Mouse (Mus musculus) midbrain, embryonic 13.5 days (tissue): ENCODE data around the gene Nr1h4. TPM values are rescaled to one million over a fixed set of nuclear protein-coding genes. Genes with fewer than 3 reads are reported as not detected.

Experiments used
- ATAC-seq: fragments of 200-750 bp; cut with Nextera tagmentation; 2 replicates; pipeline ENCODE4 v1.8.0; 2017; ENCODE audit warnings: mild to moderate bottlenecking, moderate TSS enrichment, moderate library complexity
- H3K27ac ChIP-seq: fragments of 300-500 bp; sonication (generic); 2 replicates; pipeline ENCODE4 v1.5.1; 2015; ENCODE audit warnings: inconsistent platforms, mild to moderate bottlenecking, moderate library complexity
- H3K27me3 ChIP-seq: fragments of 300-500 bp; sonication (generic); 2 replicates; pipeline ENCODE4 v1.6.1; 2015; ENCODE audit warnings: mild to moderate bottlenecking, inconsistent platforms
- H3K36me3 ChIP-seq: fragments of 300-500 bp; sonication (generic); 2 replicates; pipeline ENCODE4 v1.6.1; 2015; ENCODE audit warnings: mild to moderate bottlenecking, inconsistent platforms
- H3K4me1 ChIP-seq: fragments of 300-500 bp; sonication (generic); replicated peaks from 2 replicates; pipeline ENCODE4 v1.6.1; 2015; ENCODE audit warnings: inconsistent platforms
- H3K4me2 ChIP-seq: fragments of 300-500 bp; sonication (generic); replicated peaks from 2 replicates; pipeline ENCODE4 v1.6.1; 2015; ENCODE audit warnings: moderate library complexity, mild to moderate bottlenecking, inconsistent platforms
- H3K4me3 ChIP-seq: fragments of 300-500 bp; sonication (generic); replicated peaks from 2 replicates; pipeline ENCODE4 v1.5.1; 2015; ENCODE audit warnings: mild to moderate bottlenecking, inconsistent platforms
- H3K9ac ChIP-seq: fragments of 300-500 bp; sonication (generic); replicated peaks from 2 replicates; pipeline ENCODE4 v1.6.1; 2015; ENCODE audit warnings: mild to moderate bottlenecking, inconsistent platforms
- H3K9me3 ChIP-seq: fragments of 300-500 bp; sonication (generic); 2 replicates; pipeline ENCODE4 v1.6.1; 2016; ENCODE audit warnings: mild to moderate bottlenecking, inconsistent platforms
- WGBS: fragments of 180-500 bp; shearing (Covaris S2); methylation state at CpG from one replicate; pipeline ENCODE4 v1.1.7; 2015; 5-methylcytosine and 5-hydroxymethylcytosine counted together
- polyA plus RNA-seq: library from polyadenylated mRNA; unstranded; fragments of >200 nt; fragmentation: Nextera tagmentation; extraction: Ambion mirVana; gene quantifications from 2 replicates; pipeline ENCODE4 v1.2.1, GENCODE M21; 2015

Gene Nr1h4
- polyA plus RNA-seq, 1 experiment from 2014 or later = not detected

DNA sequence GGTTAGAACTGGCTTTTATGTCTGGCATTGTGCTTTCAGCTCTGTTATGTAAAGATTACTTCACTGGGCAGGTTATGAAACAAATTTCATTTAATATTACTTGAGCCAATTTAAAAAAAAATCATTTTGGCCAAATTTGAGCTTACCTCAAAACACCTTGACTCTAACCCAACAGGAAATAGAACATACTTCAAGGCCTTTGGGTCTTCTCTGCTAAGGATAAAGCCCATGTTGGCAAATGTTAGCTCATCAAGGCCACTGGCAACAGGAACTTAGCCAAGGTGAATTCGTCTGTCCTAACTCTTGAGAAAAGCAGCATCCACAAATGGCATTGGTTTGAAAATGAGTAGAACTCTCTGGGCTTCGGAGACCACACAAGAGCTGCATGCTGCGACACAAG, 43.1 kb downstream of the Nr1h4 start:
- no peak for ATAC-seq
- Histone ChIP-seq H3K36me3 (no peaks in the 10 kb centered on the region), H3K9ac (no peak overlapping the region), H3K9me3 (no peaks in the 10 kb centered on the region), H3K4me2 (no peak overlapping the region), H3K4me1 (peaks cover 10% of the 10 kb centered on the region; the same call in 1 of the 2 replicates), H3K27ac (no peak overlapping the region), H3K4me3 (no peak overlapping the region), H3K27me3 (peaks cover 13% of the 10 kb centered on the region; the same call in 1 of the 2 replicates)
- 88% methylated on average over 3 of the region's 3 CpGs for WGBS

GRCm38 (mm10) chr10:89489459-89489858, 43.9 kb downstream of the Nr1h4 start:
- Histone ChIP-seq H3K36me3 (no peaks in the 10 kb centered on the region), H3K9me3 (no peaks in the 10 kb centered on the region), H3K27ac (no peak overlapping the region), H3K9ac (no peak overlapping the region), H3K4me1 (peaks cover 10% of the 10 kb centered on the region; the same call in 1 of the 2 replicates), H3K4me3 (no peak overlapping the region), H3K4me2 (no peak overlapping the region), H3K27me3 (peaks cover 8% of the 10 kb centered on the region; the same call in 1 of the 2 replicates)
- WGBS = 88% methylated on average over 4 of the region's 4 CpGs
- no peak for ATAC-seq

DNA sequence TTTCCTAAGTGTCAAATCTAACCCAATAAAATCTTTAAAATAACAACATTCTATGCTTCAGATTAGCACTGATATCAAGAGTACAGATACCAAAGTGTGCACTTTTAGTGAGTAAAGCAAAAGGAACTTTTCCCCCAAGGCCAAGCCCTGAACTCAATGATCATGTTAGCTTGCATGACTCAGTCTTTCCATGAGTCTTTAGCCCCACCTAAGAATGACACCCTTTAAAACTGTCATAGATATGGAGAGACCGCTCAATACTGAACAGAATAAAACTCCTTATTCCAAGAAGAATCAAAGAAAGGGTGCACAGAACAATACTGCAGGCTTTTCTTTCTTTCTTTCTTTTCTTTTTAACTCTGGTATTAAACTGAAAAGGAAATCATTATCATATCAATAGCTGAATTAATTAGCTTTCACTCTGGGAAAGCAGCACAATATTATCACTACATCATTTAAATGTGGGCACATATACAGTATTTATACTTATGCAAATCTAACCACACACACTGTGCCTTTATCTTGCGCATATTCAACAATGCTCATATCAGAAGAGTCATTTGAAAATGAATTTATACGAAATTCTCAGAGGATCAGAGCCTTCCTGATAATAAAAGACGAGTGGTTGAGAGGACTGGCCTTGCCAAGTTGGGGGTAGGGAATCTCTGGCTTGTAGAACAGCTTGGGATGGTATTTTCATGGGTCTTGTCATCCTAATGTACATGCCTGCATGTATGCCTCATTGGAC, 46.2 kb downstream of the Nr1h4 start:
- H3K4me1 ChIP-seq = peaks cover 14% of the 10 kb centered on the region
- no peak overlapping the region for H3K27ac ChIP-seq
- WGBS = 14% methylated on average over 4 of the region's 4 CpGs
- H3K27me3 ChIP-seq = peaks cover 2% of the 10 kb centered on the region; the same call in 1 of the 2 replicates
- no peak overlapping the region for H3K4me2 ChIP-seq
- H3K4me3 ChIP-seq = no peak overlapping the region
- no peaks in the 10 kb centered on the region for H3K9me3 ChIP-seq
- ATAC-seq = peak; percentile 71
- no peak overlapping the region for H3K9ac ChIP-seq
- H3K36me3 ChIP-seq = no peaks in the 10 kb centered on the region

DNA sequence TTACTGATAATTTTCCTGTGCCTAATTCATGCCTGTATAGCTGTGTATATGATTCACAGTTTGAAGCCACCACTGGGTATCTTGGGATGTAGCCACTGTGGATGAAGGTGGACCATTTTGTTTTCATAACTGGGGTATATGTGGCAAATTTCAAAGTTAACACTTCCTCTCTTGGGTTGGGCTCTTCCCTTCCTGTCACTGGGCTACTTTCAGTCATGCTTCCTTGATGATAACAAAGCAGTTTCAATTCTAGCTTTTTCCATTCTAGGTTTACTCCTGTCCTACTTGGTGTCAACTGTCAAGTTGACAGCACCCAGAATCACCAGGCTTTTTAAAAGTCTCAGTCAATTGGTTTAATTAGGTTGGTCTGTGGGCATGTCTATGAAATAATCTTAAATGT, 48.5 kb downstream of the Nr1h4 start:
- H3K27ac ChIP-seq = no peak overlapping the region
- H3K9me3 ChIP-seq = no peaks in the 10 kb centered on the region
- H3K36me3 ChIP-seq = no peaks in the 10 kb centered on the region
- H3K9ac ChIP-seq = no peak overlapping the region
- H3K4me3 ChIP-seq = no peak overlapping the region
- peaks cover 16% of the 10 kb centered on the region for H3K4me1 ChIP-seq
- H3K4me2 ChIP-seq = no peak overlapping the region
- peaks cover 2% of the 10 kb centered on the region; the same call in 1 of the 2 replicates for H3K27me3 ChIP-seq
- no peak for ATAC-seq

GRCm38 (mm10) chr10:89483812-89484602, 49.4 kb downstream of the Nr1h4 start:
- no peaks in the 10 kb centered on the region for H3K9me3 ChIP-seq
- H3K27ac ChIP-seq = no peak overlapping the region
- no peaks in the 10 kb centered on the region for H3K27me3 ChIP-seq
- 91% methylated on average over 18 of the region's 18 CpGs for WGBS
- no peak overlapping the region for H3K4me3 ChIP-seq
- H3K4me2 ChIP-seq = no peak overlapping the region
- no peak for ATAC-seq
- H3K36me3 ChIP-seq = no peaks in the 10 kb centered on the region
- H3K4me1 ChIP-seq = peaks cover 16% of the 10 kb centered on the region
- H3K9ac ChIP-seq = no peak overlapping the region

DNA sequence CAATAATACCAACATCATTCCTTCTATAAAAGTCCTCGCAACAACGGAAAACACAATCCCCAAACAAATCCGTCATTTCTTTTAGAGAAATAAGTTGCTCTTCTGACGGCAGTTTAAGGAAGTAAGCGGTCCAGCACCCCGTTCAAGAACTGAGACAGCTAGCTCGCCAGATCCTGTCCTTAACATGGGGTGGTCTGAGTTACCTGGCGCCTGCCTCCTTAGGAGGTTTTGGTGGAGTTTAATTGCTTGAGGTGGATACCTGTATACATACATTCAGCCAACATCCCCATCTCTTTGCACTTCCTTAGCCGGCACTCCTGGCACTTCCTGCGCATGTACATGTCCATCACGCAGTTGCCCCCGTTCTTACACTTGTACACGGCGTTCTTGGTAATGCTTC, 50.3 kb downstream of the Nr1h4 start:
- H3K4me1 ChIP-seq = peaks cover 16% of the 10 kb centered on the region
- H3K9ac ChIP-seq = no peak overlapping the region
- no peak overlapping the region for H3K4me2 ChIP-seq
- 87% methylated on average over 14 of the region's 14 CpGs for WGBS
- H3K27ac ChIP-seq = no peak overlapping the region
- no peak for ATAC-seq
- H3K36me3 ChIP-seq = no peaks in the 10 kb centered on the region
- H3K9me3 ChIP-seq = no peaks in the 10 kb centered on the region
- no peak overlapping the region for H3K4me3 ChIP-seq
- H3K27me3 ChIP-seq = no peaks in the 10 kb centered on the region

- Histone ChIP-seq H3K4me3 (no peak overlapping the region), H3K9ac (no peak overlapping the region), H3K27me3 (no peaks in the 10 kb centered on the region), H3K27ac (no peak overlapping the region), H3K4me1 (peaks cover 13% of the 10 kb centered on the region), H3K4me2 (peak overlapping the region; percentile 31), H3K36me3 (no peaks in the 10 kb centered on the region), H3K9me3 (no peaks in the 10 kb centered on the region)
- peak; percentile 59; the same call in 1 of the 2 replicates for ATAC-seq
- WGBS = 15% methylated on average over 10 of the region's 10 CpGs
Measured at GRCm38 (mm10) chr10:89482142-89482681, 51.2 kb downstream of the Nr1h4 start.

GRCm38 (mm10) chr10:89481638-89482037, 51.7 kb downstream of the Nr1h4 start:
- H3K4me3 ChIP-seq = no peak overlapping the region
- no peak for ATAC-seq
- no peak overlapping the region for H3K27ac ChIP-seq
- H3K27me3 ChIP-seq = no peaks in the 10 kb centered on the region
- H3K9ac ChIP-seq = no peak overlapping the region
- 21% methylated on average over 7 of the region's 7 CpGs for WGBS
- no peaks in the 10 kb centered on the region for H3K36me3 ChIP-seq
- H3K4me1 ChIP-seq = peaks cover 11% of the 10 kb centered on the region
- H3K4me2 ChIP-seq = peak overlapping the region; percentile 31
- no peaks in the 10 kb centered on the region for H3K9me3 ChIP-seq

- H3K9me3 ChIP-seq = no peaks in the 10 kb centered on the region
- no peak overlapping the region for H3K27ac ChIP-seq
- H3K36me3 ChIP-seq = no peaks in the 10 kb centered on the region
- no peak overlapping the region for H3K4me2 ChIP-seq
- H3K4me1 ChIP-seq = peaks cover 11% of the 10 kb centered on the region
- no peak overlapping the region for H3K9ac ChIP-seq
- WGBS = 89% methylated on average over 8 of the region's 8 CpGs
- H3K4me3 ChIP-seq = no peak overlapping the region
- ATAC-seq = no peak
- no peaks in the 10 kb centered on the region for H3K27me3 ChIP-seq
Measured at GRCm38 (mm10) chr10:89478766-89479165, 54.6 kb downstream of the Nr1h4 start.

DNA sequence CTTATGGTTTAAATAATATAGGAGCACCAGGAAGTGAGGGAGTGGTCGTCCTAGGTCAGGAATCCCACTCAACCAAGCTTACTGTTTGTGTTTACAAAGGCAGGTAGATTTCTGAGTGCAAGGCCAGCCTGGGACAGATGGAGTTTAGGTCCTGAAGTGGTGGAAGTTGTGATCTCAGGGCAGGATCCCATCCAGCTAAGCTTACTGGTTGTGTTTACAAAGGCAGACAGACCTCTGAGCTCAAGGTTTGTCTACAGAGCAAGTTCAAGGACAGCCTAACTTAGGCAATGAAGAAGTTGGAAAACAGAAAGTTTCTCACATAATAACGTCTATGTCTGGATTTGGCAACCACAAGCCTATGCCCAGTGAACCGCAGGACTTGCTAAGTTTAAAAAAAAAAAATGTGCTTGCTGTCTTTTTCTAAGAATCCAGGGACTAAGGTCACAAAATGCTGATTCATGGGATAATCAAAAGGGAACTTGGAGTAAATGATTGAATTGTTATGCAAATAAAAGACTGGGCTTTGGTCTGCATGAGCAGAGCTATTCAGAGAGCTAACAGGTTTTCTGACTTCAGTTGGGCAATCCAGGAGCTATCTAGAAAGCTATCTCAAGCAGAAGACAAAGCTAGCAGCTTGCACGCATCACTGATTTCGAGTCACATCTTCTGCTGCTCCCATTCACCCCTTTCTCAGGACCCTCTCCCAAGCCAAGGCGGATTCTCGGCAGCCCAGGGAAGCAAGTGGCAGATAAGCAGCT, 62.6 kb downstream of the Nr1h4 start:
- ATAC-seq = no peak
- no peaks in the 10 kb centered on the region for H3K36me3 ChIP-seq
- no peak overlapping the region for H3K9ac ChIP-seq
- H3K4me1 ChIP-seq = no peaks in the 10 kb centered on the region
- H3K27me3 ChIP-seq = no peaks in the 10 kb centered on the region
- no peak overlapping the region for H3K4me3 ChIP-seq
- H3K27ac ChIP-seq = no peak overlapping the region
- H3K9me3 ChIP-seq = peaks cover 5% of the 10 kb centered on the region; the same call in 1 of the 2 replicates
- 35% methylated on average over 7 of the region's 7 CpGs for WGBS
- H3K4me2 ChIP-seq = no peak overlapping the region

- Histone ChIP-seq H3K27me3 (no peaks in the 10 kb centered on the region), H3K36me3 (no peaks in the 10 kb centered on the region), H3K9me3 (peaks cover 2% of the 10 kb centered on the region; the same call in 1 of the 2 replicates), H3K27ac (no peak overlapping the region), H3K4me3 (no peak overlapping the region), H3K9ac (no peak overlapping the region), H3K4me1 (no peaks in the 10 kb centered on the region), H3K4me2 (no peak overlapping the region)
- ATAC-seq = no peak
- WGBS = 91% methylated on average over 4 of the region's 4 CpGs
Measured at GRCm38 (mm10) chr10:89464760-89465405, 68.5 kb downstream of the Nr1h4 start.
